8 mouse cellular contexts compared by ENCODE assay signal in the genomic region with DNA sequence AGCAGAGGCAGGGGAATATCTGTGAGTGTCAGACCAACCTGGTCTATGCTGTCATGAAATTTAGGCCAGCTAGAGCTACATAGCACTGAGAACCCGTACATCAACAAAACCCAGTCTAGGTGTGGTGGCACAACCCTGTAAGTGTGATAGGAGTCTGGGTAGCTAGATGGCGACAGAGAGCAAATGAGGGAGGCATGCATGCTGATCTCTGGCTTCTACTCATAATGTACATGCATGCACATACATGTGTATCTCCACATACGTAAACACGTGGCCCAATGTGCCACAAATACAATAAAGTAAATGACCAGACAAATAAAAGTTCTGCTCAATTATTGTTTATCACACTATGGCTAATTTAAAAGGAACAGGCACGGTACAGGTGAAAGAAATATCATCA. TPM values are rescaled to one million over a fixed set of nuclear protein-coding genes. Genes with fewer than 3 reads are reported as not detected.
DNase-seq lines count a peak whose midpoint lies in the region; ATAC-seq and TF ChIP-seq lines count a peak whose summit lies in the region.

No protein-coding gene starts in this region.

- H3K4me2 ChIP-seq in hindbrain, embryonic 11.5 days (replicated peaks; ENCODE audit: low read depth, low read length) = no peak overlapping the region
- H3K4me2 ChIP-seq in hindbrain, embryonic 12.5 days (replicated peaks) = no peak overlapping the region
- no peak overlapping the region for H3K4me2 ChIP-seq in lung, embryonic 14.5 days

- no peak overlapping the region for H3K27ac ChIP-seq in hindbrain, embryonic 11.5 days (ENCODE audit: low read depth, low read length)
- no peak overlapping the region for H3K27ac ChIP-seq in hindbrain, embryonic 12.5 days
- no peak overlapping the region for H3K27ac ChIP-seq in lung, embryonic 14.5 days (ENCODE audit: low read depth)

- H3K36me3 ChIP-seq in hindbrain, embryonic 11.5 days (ENCODE audit: control insufficient read depth, insufficient read depth, low read length) = no peaks in the 10 kb centered on the region
- H3K36me3 ChIP-seq in hindbrain, embryonic 12.5 days = no peaks in the 10 kb centered on the region
- no peaks in the 10 kb centered on the region for H3K36me3 ChIP-seq in lung, embryonic 14.5 days (ENCODE audit: insufficient read depth)

- TF ChIP-seq CTCF in lung, embryonic 14.5 days (IDR thresholded peaks at IDR 0.05; ENCODE audit: low read depth) = peak; percentile 81

- peaks cover 32% of the 10 kb centered on the region for H3K27me3 ChIP-seq in hindbrain, embryonic 11.5 days (ENCODE audit: control insufficient read depth, insufficient read depth, low read length)
- H3K27me3 ChIP-seq in hindbrain, embryonic 12.5 days = peaks cover 54% of the 10 kb centered on the region
- peaks cover 40% of the 10 kb centered on the region for H3K27me3 ChIP-seq in lung, embryonic 14.5 days (ENCODE audit: insufficient read depth, low read length)

- no peaks in the 10 kb centered on the region; the same call in 1 of the 2 replicates for H3K4me1 ChIP-seq in hindbrain, embryonic 11.5 days (replicated peaks; ENCODE audit: control insufficient read depth, insufficient read depth, low read length)
- H3K4me1 ChIP-seq in hindbrain, embryonic 12.5 days = peaks cover 18% of the 10 kb centered on the region
- no peaks in the 10 kb centered on the region for H3K4me1 ChIP-seq in lung, embryonic 14.5 days (ENCODE audit: insufficient read depth)

- DNase-seq in hindbrain, embryonic 11.5 days (ENCODE audit: low spot score) = peak; percentile 68
- DNase-seq in spleen, postnatal 36 days (ENCODE audit: low spot score in 2 of 2) = peak; percentile 12 to 17
- no peak for DNase-seq in spleen, postnatal 4 days (ENCODE audit: low spot score in 2 of 2)
- peak; percentile 83 for DNase-seq in cerebellum, adult 9-10 months
- DNase-seq in lung, embryonic 14.5 days = peak; percentile 77
- DNase-seq in thymus, postnatal 4 days = peak; percentile 74
- DNase-seq in layer of hippocampus, adult 8-10 months (ENCODE audit: low spot score in 2 of 2) = no peak

- no peak overlapping the region for H3K9ac ChIP-seq in hindbrain, embryonic 11.5 days (ENCODE audit: low read depth, low read length)
- H3K9ac ChIP-seq in hindbrain, embryonic 12.5 days = no peak overlapping the region
- no peak overlapping the region for H3K9ac ChIP-seq in lung, embryonic 14.5 days

- H3K9me3 ChIP-seq in hindbrain, embryonic 11.5 days (ENCODE audit: control insufficient read depth, low read length) = no peaks in the 10 kb centered on the region
- no peaks in the 10 kb centered on the region for H3K9me3 ChIP-seq in hindbrain, embryonic 12.5 days (replicated peaks)
- H3K9me3 ChIP-seq in lung, embryonic 14.5 days (ENCODE audit: low read depth, low read length) = no peaks in the 10 kb centered on the region

- no peak for ATAC-seq in hindbrain, embryonic 11.5 days (ENCODE audit: low FRiP score)
- no peak for ATAC-seq in hindbrain, embryonic 12.5 days (ENCODE audit: low FRiP score)
- ATAC-seq in lung, embryonic 14.5 days (ENCODE audit: insufficient read depth) = no peak

- WGBS in hindbrain, embryonic 11.5 days = 39% methylated on average over 5 of the region's 5 CpGs
- 38% methylated on average over 5 of the region's 5 CpGs for WGBS in hindbrain, embryonic 12.5 days
- 32% methylated on average over 5 of the region's 5 CpGs for WGBS in lung, embryonic 14.5 days

- no peak overlapping the region for H3K4me3 ChIP-seq in hindbrain, embryonic 11.5 days (ENCODE audit: low read depth, low read length)
- no peak overlapping the region for H3K4me3 ChIP-seq in hindbrain, embryonic 12.5 days
- no peak overlapping the region for H3K4me3 ChIP-seq in lung, embryonic 14.5 days (ENCODE audit: low read depth, low read length)

RNA-seq across cellular contexts. Expression of gene Nptxr, which starts 3.5 kb away (rescaled TPM):
- polyA plus RNA-seq in hindbrain, embryonic 11.5 days (2014; fragmentation: Nextera tagmentation; extraction: Ambion mirVana) = 1.5 and 1.7 TPM in 2 replicates
- 13.1 TPM in 2 replicates for polyA plus RNA-seq in hindbrain, embryonic 12.5 days (2016; fragmentation: Nextera tagmentation; extraction: Ambion mirVana)
- polyA plus RNA-seq in lung, embryonic 14.5 days (2014; fragmentation: Nextera tagmentation; extraction: Ambion mirVana) = 1.7 and 2.0 TPM in 2 replicates
- total RNA-seq in layer of hippocampus, adult 8-10 months (2022) = 100 to 1,000 TPM; 637 to 711 (median 646) TPM

RNA-seq across cellular contexts. Expression of gene Npcd, which starts 25.9 kb away (rescaled TPM):
- polyA plus RNA-seq in hindbrain, embryonic 11.5 days (2014; fragmentation: Nextera tagmentation; extraction: Ambion mirVana) = 0.26 TPM in 1 of 2 replicates, not detected in the other
- 0.61 TPM in 1 of 2 replicates, not detected in the other for polyA plus RNA-seq in hindbrain, embryonic 12.5 days (2016; fragmentation: Nextera tagmentation; extraction: Ambion mirVana)
- not detected in 2 replicates for polyA plus RNA-seq in lung, embryonic 14.5 days (2014; fragmentation: Nextera tagmentation; extraction: Ambion mirVana)
- 10 to 100 TPM in 2 of 4 experiments, 1 to 10 TPM in 2; 2.8 to 19.9 (median 12.1) TPM for total RNA-seq in layer of hippocampus, adult 8-10 months (2022)

RNA-seq across cellular contexts. Expression of gene Cbx6, which starts 26.4 kb away (rescaled TPM):
- polyA plus RNA-seq in hindbrain, embryonic 11.5 days (2014; fragmentation: Nextera tagmentation; extraction: Ambion mirVana) = 10.8 and 14.4 TPM in 2 replicates
- polyA plus RNA-seq in hindbrain, embryonic 12.5 days (2016; fragmentation: Nextera tagmentation; extraction: Ambion mirVana) = 34.7 and 38.0 TPM in 2 replicates
- 43.1 and 47.1 TPM in 2 replicates for polyA plus RNA-seq in lung, embryonic 14.5 days (2014; fragmentation: Nextera tagmentation; extraction: Ambion mirVana)
- total RNA-seq in layer of hippocampus, adult 8-10 months (2022) = 100 to 1,000 TPM; 261 to 307 (median 292) TPM

RNA-seq across cellular contexts. Expression of gene Dnal4, which starts 30.5 kb away (rescaled TPM):
- 61.8 and 71.9 TPM in 2 replicates for polyA plus RNA-seq in hindbrain, embryonic 11.5 days (2014; fragmentation: Nextera tagmentation; extraction: Ambion mirVana)
- 76.8 and 78.1 TPM in 2 replicates for polyA plus RNA-seq in hindbrain, embryonic 12.5 days (2016; fragmentation: Nextera tagmentation; extraction: Ambion mirVana)
- polyA plus RNA-seq in lung, embryonic 14.5 days (2014; fragmentation: Nextera tagmentation; extraction: Ambion mirVana) = 61.0 and 63.8 TPM in 2 replicates
- total RNA-seq in layer of hippocampus, adult 8-10 months (2022) = 10 to 100 TPM; 45.6 to 58.6 (median 54.5) TPM

Comparison
In these comparisons a context has a peak if more than half of its experiments do, and no peak if none do; other contexts are left out.
1. DNase-seq: peak in hindbrain, embryonic 11.5 days (single experiment), spleen, postnatal 36 days (2 of 2), cerebellum, adult 9-10 months (single experiment), lung, embryonic 14.5 days (single experiment) and thymus, postnatal 4 days (single experiment); none in spleen, postnatal 4 days (0 of 2) and layer of hippocampus, adult 8-10 months (0 of 2).